Mouse (Mus musculus): ENCODE measurements around the gene Edc3.

DNA sequence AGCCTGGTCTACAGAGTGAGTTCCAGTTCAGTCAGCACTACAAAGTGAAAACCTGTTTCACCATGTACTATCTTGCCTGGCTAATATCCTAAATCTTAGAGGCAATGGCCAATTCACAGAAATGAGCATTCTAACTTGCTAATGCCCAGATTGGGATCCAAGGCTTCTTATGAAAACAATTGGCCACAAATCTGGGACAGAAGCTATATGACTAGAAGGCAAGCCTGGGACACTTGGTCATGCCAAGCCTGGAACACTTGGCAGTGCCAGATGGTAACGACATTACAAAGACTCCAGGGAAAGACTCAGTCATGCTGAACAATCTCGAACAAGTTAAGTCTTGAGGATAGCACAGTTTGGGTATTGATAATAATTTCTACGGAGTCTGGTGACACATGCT lies 1.8 kb upstream of the Edc3 start:
- TF ChIP-seq TAL1 (IDR thresholded peaks at IDR 0.05; ENCODE audit: low read length), result no peak
- TF ChIP-seq GATA1 (IDR thresholded peaks at IDR 0.05; ENCODE audit: low read length), result no peak
